Mouse (Mus musculus) frontal cortex, adult (tissue): ENCODE measurements around the gene Gm5148.

Experiments used
- ATAC-seq: cut with Nextera tagmentation; 2 replicates; pipeline ENCODE4 v1.9.2; 2017; ENCODE audit warnings: mild to moderate bottlenecking, moderate library complexity, mixed read lengths; ENCODE audit not compliant: low TSS enrichment

Gene Gm5148

GRCm38 (mm10) chr3:37693552-37693951 is 30.7 kb downstream of the Gm5148 start:
- ATAC-seq, result no peak

DNA sequence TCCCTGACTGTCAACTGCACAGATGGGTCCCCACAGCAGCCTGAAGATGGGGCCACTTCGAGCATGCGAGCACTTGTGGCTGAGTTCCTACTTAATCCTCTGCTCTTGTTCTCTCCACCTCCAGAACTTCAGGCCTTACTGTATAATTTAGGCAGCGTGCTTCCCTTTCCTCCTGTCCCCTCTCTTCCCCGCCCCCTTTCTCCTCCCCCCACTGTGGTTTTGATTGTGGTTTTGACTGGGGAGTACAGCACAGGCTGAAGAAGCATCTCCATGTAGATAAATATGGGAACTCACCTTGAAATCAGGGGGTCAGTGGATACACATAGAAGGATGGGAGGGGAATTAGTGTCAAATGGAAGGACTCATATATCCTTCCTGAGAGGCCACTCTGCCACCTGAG is 31.3 kb downstream of the Gm5148 start:
- no peak for ATAC-seq

DNA sequence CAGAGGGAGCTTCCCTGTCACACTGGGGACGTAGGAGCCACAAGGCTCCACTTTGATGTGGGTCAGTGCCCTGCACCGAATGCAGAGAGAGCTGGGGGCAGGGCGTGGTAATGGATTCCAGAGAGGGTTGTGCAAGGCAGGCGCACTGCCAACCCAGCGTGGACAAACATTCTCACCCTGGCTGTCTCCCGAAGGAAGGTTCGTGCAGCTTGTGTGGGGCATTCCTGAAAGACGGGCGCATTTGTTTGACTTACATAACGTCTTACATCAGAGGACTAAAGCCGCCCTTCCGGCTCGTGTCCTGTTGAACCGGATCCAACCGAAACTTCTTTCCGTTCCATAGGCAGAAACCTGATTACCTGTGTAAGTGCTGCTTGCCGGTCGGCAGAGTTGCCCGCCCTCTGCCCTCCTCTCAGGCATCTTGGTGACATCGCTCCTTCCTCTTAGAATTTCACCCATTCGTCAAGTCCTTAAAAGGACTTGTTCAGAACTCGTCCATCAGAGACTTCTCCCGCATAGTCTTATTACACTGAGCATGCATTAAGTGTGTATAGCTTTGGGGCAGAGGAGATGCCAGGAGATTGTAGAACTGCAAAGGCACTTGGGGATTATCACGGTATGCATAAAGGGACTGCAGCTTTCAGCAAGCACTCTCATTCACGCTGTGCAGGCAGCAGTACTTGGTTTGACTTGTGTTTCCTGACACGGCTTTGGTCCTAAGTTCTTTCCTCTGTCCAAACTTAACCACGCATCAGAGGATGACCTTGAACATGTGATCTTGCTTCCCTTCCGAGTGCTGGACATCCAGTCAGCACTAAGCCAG is 36.9 kb downstream of the Gm5148 start:
- ATAC-seq, result peak; percentile 70

GRCm38 (mm10) chr3:37686751-37687150 is 37.5 kb downstream of the Gm5148 start:
- peak; percentile 22; the same call in 1 of the 2 replicates for ATAC-seq

DNA sequence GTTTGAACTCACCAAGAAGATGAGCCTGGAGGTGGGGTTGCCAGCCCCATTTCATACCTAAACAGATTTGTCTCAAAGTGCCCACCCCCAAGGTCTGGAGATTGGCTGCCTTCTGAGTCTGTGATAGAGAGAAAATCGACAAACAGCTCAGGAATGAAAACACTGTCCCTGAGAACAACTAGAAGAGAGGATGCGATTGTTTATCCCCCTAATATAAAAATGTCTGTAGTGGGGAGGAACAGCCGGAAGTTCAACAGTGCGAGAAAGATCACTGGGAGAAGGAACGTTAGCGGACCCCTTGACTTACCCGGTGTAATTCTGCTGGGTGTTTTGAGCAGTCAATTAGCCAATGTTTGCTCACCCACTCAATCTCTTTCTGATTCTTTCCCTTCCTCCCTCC is 38.1 kb downstream of the Gm5148 start:
- no peak for ATAC-seq

DNA sequence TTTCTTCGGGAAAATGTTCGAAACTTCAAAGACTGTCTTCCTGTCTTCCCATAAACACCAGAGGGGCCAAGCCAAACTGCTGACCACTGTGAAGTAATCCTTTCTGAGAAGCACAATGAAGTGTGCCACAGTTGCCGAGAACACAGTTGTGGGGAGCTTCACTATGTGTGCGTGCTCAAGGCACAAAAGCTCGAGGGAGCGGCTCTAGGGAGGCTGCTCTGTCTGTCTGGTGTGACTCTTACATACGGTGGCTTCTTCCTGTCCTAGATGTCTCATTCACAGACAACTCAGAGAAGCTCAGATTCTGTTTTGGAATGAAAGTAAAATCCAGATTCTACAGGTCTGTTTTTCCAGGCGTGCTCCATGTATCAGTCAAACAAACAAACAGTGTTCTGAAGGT is 48.0 kb downstream of the Gm5148 start:
- no peak for ATAC-seq

- ATAC-seq, result no peak
These were observed 49.2 kb downstream of the Gm5148 start for GRCm38 (mm10) chr3:37675056-37675525.

GRCm38 (mm10) chr3:37673513-37674261 is 50.6 kb downstream of the Gm5148 start:
- ATAC-seq, result no peak

DNA sequence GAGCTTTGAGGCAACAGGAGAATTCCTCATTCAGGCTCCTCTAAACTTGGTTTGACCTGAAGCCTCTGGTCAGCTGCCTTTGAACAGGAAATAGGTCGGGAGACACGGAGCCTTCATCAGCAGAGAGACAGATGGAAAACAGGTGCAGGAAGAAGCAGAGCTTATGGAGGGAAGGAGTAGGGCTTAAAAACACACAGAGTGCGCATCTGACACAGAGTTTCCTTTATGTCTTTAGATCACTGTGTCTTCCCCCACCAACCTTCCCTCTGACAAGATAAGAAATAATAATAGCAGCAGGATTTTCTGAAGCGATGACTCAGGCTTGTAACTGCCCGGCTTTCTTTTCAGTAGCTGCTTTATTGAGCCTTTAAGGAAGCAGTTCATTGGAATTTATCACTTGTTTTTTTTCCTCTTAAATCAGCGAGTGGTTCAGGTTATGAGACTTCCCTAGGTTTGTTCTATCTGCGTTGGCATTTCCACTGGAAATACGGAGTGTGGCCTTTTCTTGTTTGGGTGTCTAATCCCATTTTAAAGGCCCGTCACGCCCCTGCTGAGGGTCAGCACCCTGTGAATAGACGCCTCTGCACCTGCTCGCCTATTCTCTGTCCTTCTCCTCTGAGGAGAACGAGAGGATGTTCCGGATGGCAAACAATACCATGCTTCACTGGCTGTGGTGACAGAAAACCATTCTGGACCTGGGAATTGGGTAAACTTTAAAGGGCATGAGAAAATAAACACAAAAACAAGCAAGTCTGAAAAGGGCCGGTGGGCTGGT is 51.8 kb downstream of the Gm5148 start:
- no peak for ATAC-seq

DNA sequence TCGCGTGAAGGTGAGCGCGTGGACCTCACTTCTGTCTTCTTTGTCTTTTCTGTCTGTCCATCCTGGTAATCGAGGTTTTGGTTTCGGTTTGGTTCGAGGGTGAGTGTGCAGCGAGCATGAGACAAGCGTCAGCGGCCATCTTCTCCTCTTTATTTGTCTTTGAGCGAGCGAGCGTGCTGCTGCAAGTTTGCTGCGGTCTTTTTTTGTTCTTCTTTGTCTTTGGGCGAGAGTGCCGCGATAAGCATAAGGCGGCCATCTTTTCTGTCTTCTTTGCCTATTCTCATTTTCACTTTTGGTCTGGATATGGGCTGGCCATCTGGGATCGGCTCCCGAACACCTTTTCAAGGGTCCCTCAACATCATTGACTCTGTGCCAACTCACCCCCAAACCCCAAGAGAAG is 55.2 kb downstream of the Gm5148 start:
- ATAC-seq, result no peak

- ATAC-seq, result no peak
These were observed 55.6 kb downstream of the Gm5148 start for GRCm38 (mm10) chr3:37668652-37669051.

DNA sequence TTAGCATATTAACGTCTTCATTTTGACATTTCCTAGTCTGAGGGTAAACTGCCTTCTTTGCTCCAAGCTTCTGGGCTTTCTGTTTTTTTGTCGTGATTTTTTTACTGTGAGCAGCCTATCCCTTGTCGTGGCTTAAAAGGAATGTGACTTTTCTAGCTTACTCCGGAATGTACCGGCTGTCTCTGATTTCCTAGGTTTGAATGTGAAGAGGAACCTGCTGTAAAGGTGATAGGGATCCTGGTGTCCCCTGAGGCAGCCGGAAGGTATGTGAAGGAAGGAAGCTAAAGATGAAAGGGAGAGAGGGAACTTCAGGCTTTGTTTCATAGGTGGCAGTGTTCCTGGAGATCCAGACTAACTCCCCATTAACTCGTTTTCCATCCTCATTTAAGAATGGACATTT is 56.6 kb downstream of the Gm5148 start:
- no peak for ATAC-seq

GRCm38 (mm10) chr3:37667119-37667467 is 57.2 kb downstream of the Gm5148 start:
- ATAC-seq, result no peak

DNA sequence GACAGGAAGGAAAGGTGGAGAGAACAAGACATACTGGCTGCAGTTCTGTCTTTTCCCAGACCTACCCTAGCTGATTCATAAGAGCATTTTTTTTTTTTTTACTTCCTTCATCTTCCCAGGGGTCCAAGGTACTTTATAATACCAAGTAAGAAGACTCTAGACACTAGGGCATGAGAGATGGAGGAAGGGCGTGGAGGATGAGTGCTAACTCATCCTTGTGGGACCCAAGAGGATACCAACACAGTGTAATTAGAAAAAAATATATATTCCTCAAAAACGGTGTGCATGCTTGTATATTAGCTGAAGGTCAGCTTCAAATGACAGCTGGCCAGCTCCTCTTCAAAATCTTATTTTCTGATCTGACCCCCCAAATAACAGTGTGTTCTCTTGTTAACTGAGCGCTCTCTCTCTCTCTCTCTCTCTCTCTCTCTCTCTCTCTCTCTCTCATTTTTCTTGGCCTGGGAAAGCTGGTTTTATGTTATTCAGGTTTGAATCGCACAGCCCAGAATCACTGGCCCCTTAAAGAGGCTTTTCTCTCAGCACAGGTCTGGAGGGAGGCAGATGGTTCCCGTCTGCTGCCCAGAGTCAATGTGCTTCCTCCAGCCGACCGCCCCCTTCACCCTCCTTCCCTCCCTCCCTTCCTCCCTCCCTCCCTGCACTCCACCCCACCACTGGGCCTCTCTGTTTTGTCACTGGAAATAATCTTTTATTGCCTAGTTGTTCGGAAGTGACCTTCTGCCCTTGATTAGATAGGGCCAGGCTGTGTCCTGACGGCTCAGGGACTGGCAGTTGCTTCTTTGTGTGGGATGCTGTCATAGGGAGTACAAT is 57.8 kb downstream of the Gm5148 start:
- ATAC-seq, result no peak
